Mouse (Mus musculus) kidney, adult 2 months (tissue): Measurements from ENCODE around the gene Gtf2a1. TPM values are rescaled to one million over a fixed set of nuclear protein-coding genes. Genes with fewer than 3 reads are reported as not detected.

Experiments
- DNase-seq: peaks from one replicate; pipeline ENCODE4 v3.0.0; 2021
- H3K27ac ChIP-seq: fragments of 200-500 bp; 2 replicates; pipeline ENCODE4 v1.5.1; 2012; ENCODE audit warnings: low read depth, low read length, control low read depth, inconsistent platforms; ENCODE audit not compliant: insufficient read depth
- H3K27me3 ChIP-seq: fragments of 200-500 bp; replicated peaks from 2 replicates; pipeline ENCODE4 v1.6.1; 2012; ENCODE audit warnings: mild to moderate bottlenecking, moderate library complexity, low read length, inconsistent platforms; ENCODE audit not compliant: control insufficient read depth, insufficient read depth
- H3K36me3 ChIP-seq: fragments of 200-500 bp; 2 replicates; pipeline ENCODE4 v1.6.1; 2012; ENCODE audit warnings: mild to moderate bottlenecking, moderate library complexity, low read length, inconsistent platforms; ENCODE audit not compliant: control insufficient read depth, insufficient read depth
- H3K4me1 ChIP-seq: fragments of 200-500 bp; 2 replicates; pipeline ENCODE4 v1.6.1; 2011; ENCODE audit warnings: low read length; ENCODE audit not compliant: control insufficient read depth, insufficient read depth
- H3K4me3 ChIP-seq: fragments of 200-500 bp; 2 replicates; pipeline ENCODE4 v1.5.1; 2011; ENCODE audit warnings: mild to moderate bottlenecking, low read depth, low read length, control low read depth; ENCODE audit not compliant: insufficient read depth
- CTCF ChIP-seq: fragments of 200-500 bp; conservative IDR thresholded peaks from 2 replicates; pipeline ENCODE4 v1.5.1; 2011; ENCODE audit warnings: low read depth, mild to moderate bottlenecking, control low read depth, low read length, moderate library complexity, mixed read lengths; ENCODE audit not compliant: insufficient read depth, insufficient read length
- POLR2A ChIP-seq: fragments of 200-500 bp; IDR thresholded peaks from one replicate; pipeline ENCODE4 v1.6.1; 2011; ENCODE audit warnings: low read depth, low read length, control low read depth
- WGBS: fragments of 180-500 bp; shearing (Covaris S2); methylation state at CpG from one replicate; pipeline ENCODE4 v1.1.7; 2018; 5-methylcytosine and 5-hydroxymethylcytosine counted together
- polyA plus RNA-seq: library from polyadenylated mRNA; depleted of rRNA; stranded (reverse); fragments of >200 nt; gene quantifications from 2 replicates; pipeline ENCODE4 v1.2.3, GENCODE M21; 2012; rRNA removed

The Gtf2a1 gene
- polyA plus RNA-seq, 1 experiment, result 14.2 TPM

DNA sequence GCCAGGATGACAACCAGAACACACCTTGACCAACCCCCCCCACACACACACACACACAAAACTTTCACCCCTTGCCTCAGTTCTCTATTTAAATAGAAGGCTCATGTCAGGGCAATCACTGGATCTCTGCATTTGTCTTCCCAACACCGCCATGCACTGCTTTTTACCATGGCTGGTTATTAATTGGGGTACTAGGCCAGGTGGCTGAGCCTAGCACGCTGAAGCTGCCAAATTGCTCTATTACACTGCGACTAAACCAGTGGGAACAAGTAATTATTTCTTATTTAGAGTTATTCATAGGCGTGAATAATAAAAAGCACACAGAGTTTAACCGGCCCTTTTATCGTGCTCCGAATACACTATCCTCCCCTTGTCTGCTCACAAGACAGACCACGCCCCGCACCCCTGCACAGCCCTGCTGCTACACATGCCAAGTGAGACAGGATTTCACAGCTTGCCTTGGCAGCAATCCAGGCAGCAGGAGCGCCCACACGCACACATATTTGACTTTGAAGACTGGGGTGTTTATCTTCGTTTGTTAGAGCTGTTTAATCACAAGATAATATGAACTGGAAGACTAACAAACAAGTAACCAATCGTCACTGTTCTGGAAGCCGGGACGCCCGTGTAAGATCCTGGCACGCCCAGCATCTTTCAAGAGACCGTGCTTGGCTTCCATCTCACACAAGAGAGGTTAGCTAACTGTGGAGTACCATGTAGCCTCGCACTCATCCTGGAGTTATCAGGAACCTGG lies 38.3 kb downstream of the Gtf2a1 start:
- no peak overlapping the region for H3K27ac ChIP-seq
- H3K4me1 ChIP-seq, result no peaks in the 10 kb centered on the region
- WGBS, result 50% methylated on average over 19 of the region's 19 CpGs
- H3K36me3 ChIP-seq, result 0 out of 2 replicates have a peak, but pooled peaks cover 1% of the 10 kb centered on the region
- TF ChIP-seq POLR2A, result no peak
- no peak for TF ChIP-seq CTCF
- peak; percentile 46 for DNase-seq
- H3K27me3 ChIP-seq, result no peaks in the 10 kb centered on the region
- no peak overlapping the region for H3K4me3 ChIP-seq

DNA sequence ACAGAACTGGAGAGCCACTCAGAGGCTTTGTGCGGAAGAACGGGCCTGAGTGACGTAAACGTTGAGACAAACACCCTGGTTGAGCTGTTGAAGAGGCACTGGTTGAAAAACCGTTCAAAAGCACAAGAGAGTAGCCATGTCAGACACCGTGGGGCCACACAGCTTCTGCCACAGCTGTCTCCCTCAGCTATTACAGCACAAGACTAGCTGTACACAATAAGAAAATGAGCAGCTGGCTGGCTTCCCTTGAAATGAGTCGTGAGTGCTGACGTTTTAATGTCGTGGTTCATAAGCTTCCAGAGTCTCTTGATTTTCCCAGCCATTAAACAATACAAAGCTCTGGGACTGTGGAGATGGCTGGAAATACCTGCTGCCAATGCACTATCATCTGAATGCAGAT lies 40.8 kb downstream of the Gtf2a1 start:
- Histone ChIP-seq H3K36me3 (no peaks in the 10 kb centered on the region), H3K4me1 (no peaks in the 10 kb centered on the region), H3K27ac (no peak overlapping the region), H3K27me3 (no peaks in the 10 kb centered on the region), H3K4me3 (no peak overlapping the region)
- DNase-seq, result no peak
- no peak for TF ChIP-seq CTCF
- no peak for TF ChIP-seq POLR2A
- WGBS, result 65% methylated on average over 9 of the region's 9 CpGs

DNA sequence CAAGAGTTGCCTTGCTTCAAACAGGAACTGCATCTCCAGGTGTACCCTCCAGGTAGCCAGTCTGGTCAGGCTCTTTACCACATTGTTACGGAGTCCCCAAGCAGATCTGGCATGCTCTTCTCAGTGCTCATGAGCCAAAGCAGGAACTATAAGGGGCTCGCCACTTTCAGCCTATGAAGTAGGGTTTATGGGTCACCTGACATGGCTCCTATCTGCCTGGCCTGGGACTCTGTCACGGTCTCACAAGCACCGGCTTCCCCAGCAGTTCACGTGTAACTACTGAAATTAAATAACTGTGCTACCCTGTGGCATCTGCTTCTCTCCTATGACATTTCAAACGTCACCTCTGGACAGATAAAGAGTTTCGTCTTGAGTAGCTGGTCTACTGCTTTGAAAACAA lies 50.1 kb downstream of the Gtf2a1 start:
- Histone ChIP-seq H3K4me1 (no peaks in the 10 kb centered on the region), H3K36me3 (no peaks in the 10 kb centered on the region), H3K4me3 (no peak overlapping the region), H3K27me3 (no peaks in the 10 kb centered on the region), H3K27ac (no peak overlapping the region)
- TF ChIP-seq POLR2A, result no peak
- TF ChIP-seq CTCF, result no peak
- DNase-seq, result no peak
- WGBS, result 65% methylated on average over 7 of the region's 7 CpGs

DNA sequence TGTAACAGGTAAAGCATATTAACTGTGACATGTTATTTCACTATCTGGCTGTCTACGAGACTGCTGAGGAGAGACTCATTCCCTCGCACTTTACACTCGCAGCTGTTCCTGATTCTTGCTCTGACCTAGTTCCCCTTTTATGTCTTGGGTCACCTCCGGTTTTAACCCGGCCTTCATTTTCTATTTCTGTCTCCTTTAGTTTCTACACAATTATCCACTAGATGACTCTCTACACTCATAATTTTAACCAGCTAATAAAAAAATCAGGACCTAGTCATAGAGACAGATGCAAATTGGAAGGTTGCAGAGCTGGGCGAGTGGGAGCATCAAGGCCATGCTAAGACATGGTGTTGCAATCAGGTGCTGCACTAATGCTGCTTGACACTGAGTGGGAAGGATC lies 55.8 kb downstream of the Gtf2a1 start:
- no peak for DNase-seq

DNA sequence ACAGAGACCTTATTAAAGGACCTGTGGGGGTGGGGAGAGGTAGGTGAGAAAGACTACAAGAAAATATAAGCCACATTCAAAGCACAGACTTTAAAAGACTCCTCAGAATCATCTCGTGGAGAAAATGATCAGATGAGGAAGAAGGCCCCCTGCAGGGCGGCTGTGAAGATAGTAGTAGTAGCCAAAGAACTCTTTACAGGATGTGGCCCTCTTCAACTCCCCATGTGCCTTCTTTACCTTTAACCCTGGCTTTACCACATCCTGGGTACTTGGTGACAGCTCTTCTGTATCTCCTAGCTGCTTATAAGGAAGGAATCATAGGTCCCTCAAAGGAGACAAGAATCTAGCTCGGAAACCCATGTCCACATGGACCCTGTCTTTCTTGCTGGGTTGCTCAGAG lies 66.7 kb downstream of the Gtf2a1 start:
- H3K4me1 ChIP-seq, result no peaks in the 10 kb centered on the region
- no peak for DNase-seq
- 73% methylated on average over 3 of the region's 3 CpGs for WGBS

More for the DNA sequence above, 55.8 kb downstream of the Gtf2a1 start:
- Histone ChIP-seq H3K4me3 (no peak overlapping the region), H3K36me3 (no peaks in the 10 kb centered on the region), H3K27ac (no peak overlapping the region), H3K4me1 (no peaks in the 10 kb centered on the region), H3K27me3 (no peaks in the 10 kb centered on the region)
- WGBS, result 79% methylated on average over 6 of the region's 6 CpGs
- TF ChIP-seq CTCF (no peak), POLR2A (no peak)

DNA sequence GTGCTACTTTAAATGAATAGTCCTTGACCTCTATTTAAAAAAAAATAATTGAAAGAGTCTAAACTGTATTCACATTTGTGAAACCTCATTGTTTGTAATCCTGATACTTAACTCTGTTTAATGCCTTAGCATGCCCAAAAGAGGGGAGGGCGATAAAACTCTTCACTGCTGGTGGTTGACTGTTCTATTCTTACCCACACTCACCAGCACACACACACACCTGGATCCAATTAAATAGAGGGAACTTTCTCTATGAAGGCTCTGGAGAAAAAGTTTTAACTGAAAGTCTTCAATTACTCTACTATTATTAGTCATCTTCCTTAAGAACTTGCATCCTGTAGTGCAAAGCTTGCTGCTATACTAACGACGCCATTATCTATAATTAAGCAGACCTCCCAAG lies 72.5 kb downstream of the Gtf2a1 start:
- 84% methylated on average over 3 of the region's 3 CpGs for WGBS
- no peaks in the 10 kb centered on the region for H3K27me3 ChIP-seq
- no peaks in the 10 kb centered on the region for H3K36me3 ChIP-seq
- no peak for DNase-seq
- no peak overlapping the region for H3K4me3 ChIP-seq
- no peak overlapping the region for H3K27ac ChIP-seq
- no peaks in the 10 kb centered on the region for H3K4me1 ChIP-seq
- TF ChIP-seq POLR2A, result no peak
- no peak for TF ChIP-seq CTCF

More for the DNA sequence above, 66.7 kb downstream of the Gtf2a1 start:
- Histone ChIP-seq H3K27ac (no peak overlapping the region), H3K4me3 (no peak overlapping the region), H3K36me3 (no peaks in the 10 kb centered on the region), H3K27me3 (no peaks in the 10 kb centered on the region; the same call in 1 of the 2 replicates)
- TF ChIP-seq POLR2A, result no peak
- no peak for TF ChIP-seq CTCF

DNA sequence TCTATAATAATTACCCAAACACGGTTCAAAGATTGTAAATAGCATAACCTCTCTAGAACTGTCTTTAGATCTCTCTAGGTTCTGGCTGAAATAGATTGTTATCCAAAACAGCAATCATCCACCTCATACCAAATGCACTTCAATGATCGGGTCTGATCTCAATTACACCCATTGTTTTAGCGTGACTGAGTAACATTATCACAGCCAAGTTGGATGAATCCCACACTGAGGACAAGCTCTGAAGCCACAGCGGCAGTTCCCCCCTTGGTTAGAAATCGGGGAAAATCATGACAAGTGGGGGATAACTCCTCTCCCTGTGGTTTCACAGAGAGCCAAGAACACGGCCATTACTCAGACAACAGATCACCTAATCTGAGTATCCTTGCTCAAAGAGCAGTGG lies 76.3 kb downstream of the Gtf2a1 start:
- WGBS, result 82% methylated on average over 6 of the region's 6 CpGs
- H3K4me3 ChIP-seq, result no peak overlapping the region
- no peak for DNase-seq
- no peaks in the 10 kb centered on the region for H3K4me1 ChIP-seq
- H3K36me3 ChIP-seq, result no peaks in the 10 kb centered on the region
- TF ChIP-seq POLR2A (no peak), CTCF (no peak)
- H3K27ac ChIP-seq, result no peak overlapping the region
- H3K27me3 ChIP-seq, result no peaks in the 10 kb centered on the region

DNA sequence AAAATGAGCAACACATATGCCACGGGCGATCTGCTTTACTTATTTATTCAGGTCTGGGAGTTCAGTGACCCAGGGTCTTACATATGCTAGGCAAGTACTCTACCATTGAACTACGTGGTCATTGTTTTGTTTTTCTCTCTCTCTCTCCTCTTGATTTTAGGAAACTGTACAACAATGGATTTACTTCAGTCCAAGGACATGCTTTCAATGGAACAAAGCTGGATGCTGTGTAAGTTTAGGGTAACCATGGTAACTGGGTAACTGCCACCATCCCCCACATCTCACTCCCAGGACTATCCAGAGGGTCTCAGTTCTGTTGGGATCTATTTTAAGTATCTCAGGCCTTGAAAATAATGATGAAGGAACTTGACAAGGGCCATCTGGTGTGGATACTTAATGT lies 78.5 kb downstream of the Gtf2a1 start:
- H3K27ac ChIP-seq, result no peak overlapping the region

More for the DNA sequence above, 78.5 kb downstream of the Gtf2a1 start:
- Histone ChIP-seq H3K27me3 (no peaks in the 10 kb centered on the region), H3K4me1 (no peaks in the 10 kb centered on the region), H3K4me3 (no peak overlapping the region), H3K36me3 (no peaks in the 10 kb centered on the region)
- 69% methylated on average over 3 of the region's 3 CpGs for WGBS
- DNase-seq, result no peak
- TF ChIP-seq POLR2A (no peak), CTCF (no peak)

Other genes with a start within 250 kb of the Gtf2a1 start
- 1.6 and 2.4 TPM in 2 replicates for gene Cep128, start 206.1 kb downstream of the Gtf2a1 start, polyA plus RNA-seq
- gene Tshr, start 205.9 kb downstream of the Gtf2a1 start, polyA plus RNA-seq, result 1.4 and 2.5 TPM in 2 replicates
- gene Ston2, start 197.9 kb upstream of the Gtf2a1 start, polyA plus RNA-seq, result 23.3 and 42.8 TPM in 2 replicates